Mouse (Mus musculus): Measurements from ENCODE around the gene Flad1.
"Not testable (repeated sequence)": the region's sequence is repeated elsewhere in the genome, so short reads cannot be mapped to it uniquely, and the experiment has no call there.

Flad1 gene

DNA sequence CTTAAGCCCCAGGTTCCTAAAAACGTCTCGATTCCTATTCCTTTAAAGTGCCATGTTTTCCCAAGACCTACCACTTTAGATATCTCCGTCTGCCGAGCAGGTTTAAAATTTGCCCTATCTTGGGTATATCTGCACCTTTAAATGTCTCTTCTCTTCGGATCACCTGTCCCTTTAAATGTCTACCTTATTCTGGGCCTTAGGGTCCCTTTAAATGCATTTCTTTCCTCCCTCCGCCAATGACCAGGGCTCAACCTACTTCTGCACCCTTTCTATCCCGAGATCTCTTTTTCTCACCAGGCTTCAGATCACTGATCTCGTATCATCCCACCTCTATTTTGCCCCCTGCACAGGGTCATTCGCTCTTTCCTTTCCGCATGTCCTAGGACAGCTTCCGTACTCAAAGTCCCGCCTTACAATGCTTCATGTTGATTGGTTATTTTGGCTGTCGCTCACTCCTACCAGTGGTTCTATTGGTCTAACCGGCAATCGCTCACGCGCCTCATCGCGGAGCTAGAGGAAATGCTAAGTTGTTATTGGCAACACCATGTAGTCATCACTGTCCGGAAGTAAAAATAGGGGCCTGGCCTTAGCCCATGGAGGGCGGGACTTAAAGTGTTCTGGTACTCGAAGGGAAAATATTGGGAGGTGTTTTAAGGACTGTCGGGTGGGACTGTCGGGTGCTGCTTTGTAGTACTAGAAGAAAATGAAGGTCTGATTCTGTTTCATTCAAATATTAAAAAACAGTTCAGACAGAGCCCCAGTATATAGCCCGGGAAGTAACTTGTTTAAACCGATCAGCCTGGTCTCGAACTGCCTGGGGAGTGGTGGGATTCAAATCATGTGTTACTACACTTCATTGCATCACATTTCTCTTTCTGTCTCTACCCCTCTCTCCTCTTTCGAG is at the start of gene Flad1:
TSS of gene Flad1 (minus strand) at position 381 of the 904 bp plus-strand sequence.
- DNase-seq (ENCODE audit: low read depth): peak; percentile 100

DNA sequence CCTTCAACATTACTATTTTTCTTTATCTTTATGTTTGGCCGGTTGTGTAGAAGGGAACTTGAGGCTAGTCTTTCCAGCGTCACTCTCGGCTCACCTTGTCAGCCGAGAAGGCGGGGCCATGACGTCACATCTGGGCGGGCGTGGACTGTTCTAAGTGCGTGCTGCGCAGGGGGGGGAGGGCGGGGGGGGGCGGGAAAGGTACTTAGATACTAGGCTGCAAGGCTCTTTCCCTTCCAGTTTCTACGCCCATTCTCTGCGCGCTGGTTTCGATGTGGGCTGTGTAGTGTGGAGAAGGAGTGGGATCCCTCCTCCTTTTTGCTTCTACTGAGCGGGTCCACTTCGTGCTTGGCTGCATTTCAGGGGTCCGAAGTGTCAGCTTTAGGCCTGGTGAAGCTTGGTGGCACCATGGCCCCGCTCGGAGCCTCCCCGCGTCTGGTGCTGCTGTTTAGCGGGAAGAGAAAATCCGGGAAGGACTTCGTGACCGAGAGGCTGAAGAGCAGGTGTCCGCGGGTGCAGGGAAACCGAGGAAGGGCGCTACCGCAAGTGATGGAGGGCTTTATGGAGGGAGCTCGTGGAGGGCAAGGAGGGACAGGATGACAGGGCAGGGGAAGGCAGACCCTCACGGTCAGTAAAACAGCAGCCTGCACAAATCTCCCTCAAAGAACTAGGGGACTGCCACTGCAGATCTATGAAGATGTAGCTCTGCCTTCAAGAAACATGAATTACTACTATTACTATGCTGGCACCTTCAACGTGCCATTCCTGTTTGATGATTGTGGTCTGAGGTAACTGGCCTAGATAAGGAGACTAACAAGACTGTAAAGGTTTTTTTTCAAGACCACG is 47.5 kb upstream of the Flad1 start:
- peak; percentile 98 for DNase-seq (ENCODE audit: low read depth)

DNA sequence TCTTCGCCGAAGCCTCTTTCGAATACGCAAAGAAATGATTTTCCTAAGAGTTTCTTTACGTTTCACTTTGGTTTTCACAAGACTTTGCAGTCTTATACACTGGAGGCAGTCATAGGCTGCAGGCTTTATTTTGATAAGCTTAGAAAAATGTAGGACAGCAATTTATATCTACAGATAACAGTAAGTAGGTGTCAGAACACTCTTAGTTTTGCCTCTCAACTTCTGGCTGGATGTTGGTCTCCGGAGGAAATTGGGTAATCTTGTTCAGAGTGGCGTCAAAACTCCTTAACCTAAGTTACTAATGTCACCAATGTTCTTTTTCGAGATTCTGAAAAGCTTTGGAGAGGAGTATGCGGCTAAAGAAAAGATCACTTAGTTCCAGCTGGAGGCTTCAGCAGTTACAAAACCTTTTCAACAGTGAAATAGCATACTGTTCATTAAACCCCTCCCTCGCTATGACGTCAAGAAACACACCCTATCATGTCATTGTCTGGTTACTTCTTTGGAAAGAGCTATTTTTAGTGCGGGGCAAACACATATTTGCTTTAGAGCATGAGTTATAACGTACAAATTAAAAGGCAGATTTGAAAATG is 46.8 kb upstream of the Flad1 start:
- no peak for DNase-seq (ENCODE audit: low read depth)

DNA sequence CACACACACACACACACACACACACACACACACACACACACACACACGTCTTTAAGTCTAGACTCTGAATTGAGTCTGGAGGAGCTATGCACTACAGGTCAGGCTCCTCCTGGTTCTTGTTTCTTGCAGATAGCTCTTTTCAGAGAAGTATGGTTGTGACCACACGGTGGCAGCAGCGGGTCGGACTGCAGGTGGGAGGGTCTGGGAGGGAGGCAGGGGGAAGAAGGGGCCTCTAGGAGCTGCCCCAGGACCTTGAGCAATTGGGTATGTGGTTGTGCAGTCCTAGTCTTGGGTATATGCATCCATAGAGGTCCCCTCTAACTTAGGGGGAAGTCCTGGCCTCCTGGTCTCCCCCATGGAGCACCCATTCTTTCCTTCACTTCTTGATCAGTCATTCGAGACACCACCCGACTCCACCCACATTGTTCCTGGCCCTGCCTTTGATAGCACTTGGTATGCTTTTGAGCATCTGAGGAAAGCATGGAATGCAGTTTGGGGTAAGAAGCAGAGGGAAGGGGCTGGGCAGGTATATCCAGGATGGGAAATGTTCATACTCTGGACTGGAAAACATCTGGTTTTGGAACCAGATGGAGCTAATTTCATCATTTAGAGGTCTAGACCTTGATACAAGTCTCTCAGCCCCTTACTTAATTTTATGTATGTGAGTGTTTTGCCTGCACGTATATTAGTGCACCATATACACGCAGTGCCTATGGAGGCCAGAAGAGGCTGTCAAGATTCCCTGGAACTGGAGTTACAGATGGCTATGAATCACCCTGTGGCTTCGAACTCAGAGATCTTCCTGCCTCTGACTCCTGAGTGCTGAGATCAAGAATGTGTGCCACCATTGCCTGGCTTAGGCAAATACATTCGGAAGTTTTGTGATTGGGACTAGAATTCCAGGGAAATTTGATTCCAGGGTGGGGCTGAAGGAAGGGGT is 45.3 kb upstream of the Flad1 start:
- peak; percentile 92 for DNase-seq (ENCODE audit: low read depth)

DNA sequence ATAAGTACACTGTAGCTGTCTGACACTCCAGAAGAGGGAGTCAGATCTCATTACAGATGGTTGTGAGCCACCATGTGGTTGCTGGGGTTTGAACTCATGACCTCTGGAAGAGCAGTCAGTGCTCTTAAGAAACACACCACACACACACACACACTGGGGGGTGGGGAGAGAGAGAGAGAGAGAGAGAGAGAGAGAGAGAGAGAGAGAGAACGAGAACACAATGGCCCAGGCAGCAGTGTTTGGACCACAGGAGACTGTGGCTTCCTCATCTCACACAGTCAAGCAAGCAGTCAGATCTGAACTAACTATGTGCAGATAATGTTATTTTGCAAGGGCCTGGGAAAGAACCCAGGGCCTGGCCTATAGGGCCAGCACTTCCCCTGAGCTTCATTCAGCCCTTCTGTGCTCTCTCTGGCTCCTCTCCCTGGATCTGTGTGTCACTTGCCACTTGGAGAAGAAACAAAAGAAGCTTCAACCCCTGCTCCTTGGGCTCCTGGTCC is 44.2 kb upstream of the Flad1 start:
- DNase-seq (ENCODE audit: low read depth): peak; percentile 34

DNA sequence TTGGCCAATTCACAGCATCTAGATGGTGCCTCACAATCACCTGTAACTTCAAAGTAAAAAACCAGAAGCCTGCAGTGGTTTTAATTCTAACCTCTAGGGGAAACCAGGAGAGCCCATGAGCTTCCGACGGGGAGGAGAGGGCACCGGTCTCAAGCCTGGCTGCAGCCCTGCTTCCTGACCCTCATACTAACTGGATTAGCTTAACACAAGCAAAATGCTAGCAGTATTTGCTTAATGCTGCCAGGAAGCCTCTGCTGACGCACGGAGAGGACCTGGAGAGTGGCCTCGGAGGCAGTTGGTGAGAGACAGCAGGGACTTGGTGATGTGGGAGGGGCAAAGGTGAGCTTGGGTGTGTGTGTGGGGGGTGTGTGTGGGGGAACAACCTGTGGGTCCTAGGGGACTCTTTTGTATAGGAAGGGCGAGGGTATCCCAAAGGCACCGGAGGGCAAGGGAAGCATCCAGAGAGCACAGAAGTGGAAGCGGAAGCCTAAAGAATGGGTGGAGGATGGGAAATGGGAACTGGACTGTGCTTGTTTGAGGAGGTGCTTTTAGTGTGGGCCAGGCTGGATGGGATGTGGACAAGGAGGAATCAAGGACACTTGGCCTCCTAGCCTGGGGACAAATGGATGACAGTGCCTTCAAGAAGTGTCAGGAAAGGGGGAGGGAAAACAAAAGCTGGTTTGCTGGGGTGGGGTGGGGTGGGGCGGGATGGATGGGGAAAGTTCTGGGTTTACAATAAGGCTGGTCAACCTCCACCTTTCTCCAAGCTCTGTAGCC is 42.9 kb upstream of the Flad1 start, which contains the start of gene Pmvk:
TSS of gene Pmvk (plus strand) at position 141 of the 777 bp plus-strand sequence.
- no peak for DNase-seq (ENCODE audit: low read depth)

DNA sequence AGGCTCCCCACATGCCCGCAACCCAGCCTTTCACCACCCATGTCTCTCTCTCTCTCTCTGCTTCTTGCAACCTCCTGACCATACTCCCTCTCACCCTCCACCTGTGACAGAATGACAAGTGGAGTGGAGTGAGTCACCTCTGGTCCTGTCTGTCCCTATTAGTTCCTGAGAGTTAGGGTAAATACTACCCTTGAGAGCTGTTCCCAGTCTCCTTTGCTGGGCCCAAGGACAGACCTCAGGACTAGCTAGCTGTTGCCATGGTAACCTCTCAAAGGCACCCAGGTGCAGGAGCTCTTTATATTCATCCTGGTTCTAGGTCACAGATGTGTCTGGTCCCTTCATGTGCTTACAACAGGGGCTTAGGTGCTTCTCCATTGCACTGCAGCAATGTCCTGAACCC is 40.2 kb upstream of the Flad1 start:
- DNase-seq (ENCODE audit: low read depth): no peak

DNA sequence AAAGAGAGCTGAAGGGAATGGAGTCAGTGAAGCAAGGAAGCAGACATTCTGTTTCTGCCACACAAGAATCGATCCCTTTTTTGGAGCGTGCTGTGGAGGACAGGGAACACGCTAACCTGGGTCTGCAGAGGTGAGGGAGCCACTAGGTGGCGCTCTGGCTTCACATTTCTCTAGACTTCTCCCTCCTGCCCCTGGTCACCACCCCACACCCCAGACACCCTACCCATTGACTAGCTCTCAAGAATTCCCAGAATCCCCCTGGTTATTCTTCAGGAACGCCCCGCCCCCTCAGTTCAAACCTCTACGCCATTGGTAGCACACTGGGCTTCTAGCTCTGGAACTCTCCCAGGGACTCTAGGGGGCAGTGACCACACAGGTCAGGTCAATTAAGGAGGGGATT is 37.9 kb upstream of the Flad1 start:
- peak; percentile 86 for DNase-seq (ENCODE audit: low read depth)

DNA sequence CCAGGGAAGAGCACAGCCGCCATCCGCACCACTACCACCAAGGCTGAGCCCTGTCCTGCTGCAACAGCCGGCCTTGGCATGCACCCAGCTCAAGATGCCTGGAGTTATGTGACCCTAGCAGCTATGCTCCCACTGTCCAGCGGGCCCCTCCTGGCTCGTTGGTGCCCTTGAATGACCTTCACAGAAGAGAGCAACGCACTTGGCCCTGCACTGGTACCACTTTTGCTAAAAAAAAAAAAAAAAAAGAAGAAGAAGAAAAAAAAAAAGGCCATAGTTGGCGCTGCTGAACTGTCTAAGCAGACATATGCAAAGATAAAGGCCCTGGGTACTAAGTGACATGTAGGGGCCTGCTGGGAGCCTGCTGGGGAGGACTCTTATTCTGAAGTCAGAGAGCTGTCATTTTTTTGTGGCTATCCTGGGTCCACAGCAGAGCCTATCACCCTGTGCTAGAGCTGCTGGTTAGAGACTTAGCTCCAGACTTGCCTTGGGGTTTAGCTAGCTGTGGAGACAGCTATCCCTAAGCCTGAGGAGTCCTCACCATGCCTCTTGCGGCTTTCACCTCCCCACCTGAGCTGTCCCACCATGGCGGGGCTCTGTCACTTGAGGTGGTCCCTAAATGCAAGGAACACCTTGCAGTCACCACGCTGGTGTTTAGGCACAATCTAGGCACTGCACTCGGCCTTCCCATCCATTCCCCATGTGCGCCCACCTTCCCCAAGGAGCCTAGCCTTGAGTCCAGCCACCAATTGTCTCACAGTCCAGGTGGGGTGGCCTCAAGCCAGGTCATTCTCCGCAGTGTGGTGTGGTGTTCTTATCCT is 37.3 kb upstream of the Flad1 start:
- peak; percentile 52 for DNase-seq (ENCODE audit: low read depth)

DNA sequence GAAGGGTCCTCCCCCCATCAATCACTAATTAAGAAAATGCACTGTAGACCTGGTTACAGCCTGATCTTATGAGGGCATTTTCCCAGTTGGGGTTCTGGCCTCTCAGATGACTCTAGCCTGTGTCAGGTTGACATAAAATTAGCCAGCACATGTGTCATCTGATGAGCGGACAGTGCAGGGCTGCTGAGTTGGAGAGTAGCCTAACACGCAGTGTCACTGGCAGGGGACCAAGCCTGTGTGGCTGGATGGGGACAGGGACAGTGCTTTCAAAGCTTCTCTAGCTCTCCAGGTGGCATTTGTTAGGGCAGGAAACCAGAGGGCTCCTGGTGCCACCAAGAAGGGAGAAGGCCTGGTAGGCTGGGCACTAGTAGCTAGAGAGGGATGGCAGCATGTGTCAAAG is 29.0 kb upstream of the Flad1 start:
- no peak for DNase-seq (ENCODE audit: low read depth)

DNA sequence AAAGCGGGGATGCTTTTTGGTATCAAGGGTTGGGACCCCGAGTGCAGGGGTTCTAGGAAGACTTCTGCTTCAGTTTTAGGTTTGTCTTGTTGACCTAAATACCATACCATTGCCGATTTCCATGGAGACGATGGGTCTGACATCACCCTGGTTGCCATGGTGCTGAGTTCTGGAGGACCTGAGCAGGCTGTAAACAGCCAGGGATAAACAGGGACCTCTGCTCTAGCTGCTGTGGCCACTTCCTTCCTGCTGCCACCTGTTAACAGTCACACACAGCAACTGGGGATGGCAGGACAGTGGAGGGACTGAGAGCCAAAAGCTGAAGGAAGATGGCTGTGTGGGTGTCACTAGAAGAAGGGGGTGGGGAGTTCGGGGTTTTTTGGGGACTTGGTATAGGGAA is 25.6 kb upstream of the Flad1 start:
- DNase-seq (ENCODE audit: low read depth): peak; percentile 88

DNA sequence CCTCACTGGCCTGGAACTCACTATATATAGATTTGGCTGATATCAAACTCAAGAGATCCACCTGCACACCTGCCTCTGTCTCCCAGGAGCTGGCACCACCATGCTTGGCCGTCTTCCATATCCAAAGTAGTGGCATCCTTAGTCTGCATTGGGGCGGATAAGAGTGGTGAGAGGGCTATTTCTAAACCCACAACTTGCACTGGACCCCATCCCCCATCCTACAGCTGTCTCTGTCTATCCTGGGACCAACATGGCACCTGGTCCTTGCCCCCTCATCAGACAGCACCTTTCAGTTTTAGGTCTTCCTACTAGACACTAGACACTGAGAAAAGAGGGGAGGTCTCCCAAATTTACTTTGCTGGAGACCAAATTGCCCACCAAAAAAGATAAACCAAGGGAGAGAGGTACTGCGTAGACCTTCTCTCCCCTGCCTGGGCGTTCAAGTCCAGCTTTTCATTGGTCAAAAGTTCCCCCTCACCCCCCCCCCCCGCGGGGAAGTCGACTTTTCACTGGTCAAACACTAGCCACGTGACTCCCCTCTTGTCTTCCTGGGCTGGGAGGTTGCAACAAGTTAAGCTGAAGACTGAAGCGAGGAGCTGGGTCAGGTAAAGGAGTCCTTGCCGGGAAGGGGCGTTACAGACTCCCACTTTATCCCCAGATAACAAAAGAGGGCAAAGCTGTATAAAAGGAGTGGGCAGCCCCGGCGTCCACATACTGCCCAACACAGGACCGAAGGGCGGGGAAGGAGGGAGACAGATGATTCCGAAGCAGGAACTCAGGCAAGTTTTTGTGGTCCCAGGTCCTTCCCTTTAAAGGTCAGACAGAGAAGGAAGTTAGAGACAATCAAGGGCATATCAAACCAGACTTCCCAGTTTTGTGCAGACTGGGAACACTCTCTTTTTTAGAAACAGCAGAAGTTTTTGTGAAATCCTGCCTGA is 24.8 kb upstream of the Flad1 start, which contains the start of gene Pbxip1:
TSS of gene Pbxip1 (plus strand) at position 531 of the 938 bp plus-strand sequence.
- peak; percentile 89 for DNase-seq (ENCODE audit: low read depth)

DNA sequence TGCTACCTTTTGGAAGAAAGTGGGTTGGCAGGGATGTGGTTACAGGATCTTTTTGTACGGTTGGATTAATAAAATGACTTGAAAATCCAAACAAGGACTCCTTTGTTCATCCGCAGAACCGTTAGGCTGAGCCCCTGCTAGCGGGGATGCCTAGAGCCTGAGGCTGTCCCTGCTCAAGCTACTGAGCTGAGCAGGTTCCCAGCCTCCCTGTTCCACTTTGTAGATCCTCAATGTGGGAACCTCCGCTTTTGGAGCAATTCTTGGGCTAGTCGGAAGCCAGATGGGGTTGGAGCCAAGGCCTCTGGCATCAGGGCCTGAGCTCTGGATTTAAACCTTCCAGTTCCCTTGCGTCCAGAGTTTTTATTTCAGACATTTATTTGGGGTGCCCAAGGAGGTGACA is 23.4 kb upstream of the Flad1 start:
- DNase-seq (ENCODE audit: low read depth): no peak

DNA sequence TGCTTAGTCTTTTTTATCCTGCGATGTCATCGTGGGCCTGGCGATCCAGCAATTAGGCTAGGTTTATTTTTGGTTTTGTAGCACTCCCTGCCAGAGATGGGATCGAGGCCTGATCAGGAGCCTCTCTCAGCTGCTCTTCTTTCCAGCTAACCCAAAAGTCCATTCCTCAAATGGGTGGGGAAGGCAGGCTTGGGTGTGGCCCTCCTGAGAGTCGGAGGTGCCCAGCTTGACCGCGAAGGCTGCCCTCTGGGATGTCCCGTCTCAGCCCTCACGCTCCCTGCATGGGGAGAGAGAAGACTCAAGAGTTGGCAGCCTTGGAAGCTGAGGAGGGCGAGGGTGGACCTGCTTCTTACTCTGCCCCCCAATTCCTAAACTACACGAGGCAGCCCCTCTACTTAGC is 22.9 kb upstream of the Flad1 start:
- DNase-seq (ENCODE audit: low read depth): no peak

DNA sequence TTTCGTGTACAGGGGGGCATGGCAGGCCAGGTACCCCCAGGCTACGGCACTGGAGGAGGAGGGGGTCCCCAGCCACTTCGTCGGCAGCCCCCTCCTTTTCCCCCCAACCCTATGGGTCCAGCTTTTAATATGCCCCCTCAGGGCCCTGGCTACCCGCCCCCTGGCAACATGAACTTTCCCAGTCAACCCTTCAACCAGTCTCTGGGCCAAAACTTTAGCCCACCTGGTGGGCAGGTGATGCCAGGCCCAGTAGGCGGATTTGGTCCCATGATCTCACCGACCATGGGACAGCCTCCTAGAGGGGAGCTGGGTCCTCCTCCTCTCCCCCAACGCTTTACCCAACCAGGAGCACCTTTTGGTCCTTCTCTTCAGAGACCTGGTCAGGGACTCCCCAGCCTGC is 20.9 kb upstream of the Flad1 start:
- no peak for DNase-seq (ENCODE audit: low read depth)

DNA sequence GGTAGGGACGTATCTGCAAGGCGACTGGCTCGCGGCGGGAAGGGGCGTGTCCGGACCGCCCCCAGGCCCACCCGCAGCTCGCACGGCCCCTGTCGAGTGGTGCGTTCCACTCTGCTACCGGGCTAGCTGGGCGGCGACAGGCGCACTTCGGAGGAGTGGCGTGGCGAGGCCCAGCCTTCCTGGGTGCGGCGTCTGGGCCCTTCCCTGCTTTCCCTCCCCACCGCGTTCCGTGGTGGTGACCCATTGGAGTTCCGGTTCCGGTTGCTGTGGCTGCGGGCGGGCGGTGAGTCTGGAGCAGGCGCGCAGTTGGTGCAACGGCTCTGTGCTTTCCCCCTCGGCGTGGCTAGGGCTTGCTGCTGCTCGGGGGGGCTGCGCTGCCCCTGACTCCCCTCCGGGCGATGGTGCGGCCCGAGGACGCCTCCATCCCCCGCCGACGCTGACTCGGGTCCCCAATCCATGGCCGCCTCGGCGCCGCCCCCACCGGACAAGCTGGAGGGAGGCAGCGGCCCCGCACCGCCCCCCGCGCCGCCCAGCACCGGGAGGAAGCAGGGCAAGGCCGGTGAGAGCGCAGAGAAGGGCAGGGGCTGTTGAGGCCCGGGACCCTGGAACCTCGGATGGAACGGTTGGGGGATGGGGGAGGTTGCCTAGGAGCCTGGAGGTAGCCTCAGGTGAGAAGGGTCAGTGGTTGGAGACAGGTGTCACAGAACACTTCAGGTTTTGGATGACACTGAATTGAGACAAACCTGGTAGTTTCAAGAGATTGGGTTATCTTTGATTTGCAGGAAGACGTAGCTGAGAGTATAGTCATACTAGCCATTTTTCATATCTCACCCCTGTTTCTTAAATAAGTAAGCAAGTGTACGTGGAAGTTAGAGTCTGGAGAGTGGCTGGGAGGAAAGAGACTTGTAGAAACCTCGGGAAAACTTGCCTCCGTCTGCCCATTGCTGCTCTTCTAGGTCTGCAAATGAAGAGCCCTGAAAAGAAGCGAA is 18.8 kb upstream of the Flad1 start, which contains the start of gene Pygo2:
TSS of gene Pygo2 (plus strand) at position 44 of the 989 bp plus-strand sequence.
- peak; percentile 95 for DNase-seq (ENCODE audit: low read depth)

DNA sequence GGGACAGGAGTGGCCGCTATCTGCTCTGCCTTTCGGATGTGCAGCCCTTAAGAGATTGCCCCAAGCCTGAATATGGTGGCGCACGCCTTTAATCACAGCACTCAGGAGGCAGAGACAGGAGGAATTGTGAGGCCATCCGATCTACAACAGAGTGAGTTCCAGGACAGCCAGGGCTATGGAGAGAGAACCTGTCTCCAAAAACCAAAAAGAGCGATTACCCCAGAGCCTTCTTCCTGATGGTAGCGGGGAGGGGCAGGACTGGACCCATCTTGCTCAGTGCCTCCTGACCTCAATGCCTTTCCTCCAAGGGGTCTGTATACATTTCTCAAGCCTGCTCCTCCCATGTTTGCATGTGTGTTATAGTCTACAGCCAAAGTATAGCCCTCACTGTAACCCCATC is 17.4 kb upstream of the Flad1 start:
- not testable (repeated sequence) for DNase-seq (ENCODE audit: low read depth)

Measured in induced T-regulatory cell, adult 2 months (primary cell).